Mouse (Mus musculus) erythroblast, embryonic 14.5 days (primary cell): ENCODE measurements around the gene Grem1.

Source experiments
- GATA1 ChIP-seq: IDR thresholded peaks from 2 replicates; pipeline ENCODE4 v1.6.1; 2012; ENCODE audit warnings: low read length, inconsistent platforms, mixed read lengths
- TAL1 ChIP-seq: IDR thresholded peaks from 3 replicates; pipeline ENCODE4 v1.6.1; 2012; ENCODE audit warnings: low read length, inconsistent platforms, mixed read lengths

DNA sequence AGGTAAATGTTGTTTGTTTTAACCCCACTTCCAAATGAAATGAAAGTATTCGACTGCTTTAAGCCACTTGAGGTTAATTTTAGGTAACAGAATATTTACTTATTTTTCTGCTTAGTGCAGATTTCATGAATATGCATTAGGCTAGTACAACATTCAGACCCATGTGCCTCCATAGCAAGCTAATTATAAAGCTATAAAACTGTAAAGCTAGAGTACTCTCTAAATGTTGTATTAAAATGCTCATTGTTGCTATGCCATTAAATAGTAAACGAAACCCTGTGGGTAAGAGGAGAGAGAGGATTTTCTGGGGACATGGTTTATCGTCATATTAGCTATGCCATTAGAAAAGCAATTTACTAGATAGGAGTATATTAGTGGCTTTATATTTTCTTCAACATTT lies 62.2 kb downstream of the Grem1 start:
- TF ChIP-seq GATA1 (no peak), TAL1 (no peak)
